Mouse (Mus musculus) thymus, postnatal 25 days (tissue): ENCODE results near the gene Tmem255a.

Experiments used
- DNase-seq: peaks from one replicate; pipeline ENCODE4 v3.0.0; 2022

Tmem255a gene

GRCm38 (mm10) chrX:38251851-38252571, at the start of gene Tmem255a:
Tmem255a (minus strand) TSS chrX:38252439.
- no peak for DNase-seq

GRCm38 (mm10) chrX:38259610-38260009, 7.4 kb upstream of the Tmem255a start:
- DNase-seq, result no peak

GRCm38 (mm10) chrX:38250352-38250950, 1.8 kb downstream of the Tmem255a start:
- peak; percentile 14 for DNase-seq

- peak; percentile 14 for DNase-seq
Observed at GRCm38 (mm10) chrX:38249640-38250351, 2.4 kb downstream of the Tmem255a start.

- no peak for DNase-seq
Observed at GRCm38 (mm10) chrX:38247601-38248000, 4.6 kb downstream of the Tmem255a start.

GRCm38 (mm10) chrX:38247108-38247507, 5.1 kb downstream of the Tmem255a start:
- no peak for DNase-seq

- DNase-seq, result peak; percentile 15
Observed at GRCm38 (mm10) chrX:38237731-38238130, 14.5 kb downstream of the Tmem255a start.

GRCm38 (mm10) chrX:38229888-38230287, 22.4 kb downstream of the Tmem255a start:
- no peak for DNase-seq

GRCm38 (mm10) chrX:38222757-38223156, 29.5 kb downstream of the Tmem255a start:
- DNase-seq, result no peak

GRCm38 (mm10) chrX:38217676-38217991, 34.6 kb downstream of the Tmem255a start:
- no peak for DNase-seq

GRCm38 (mm10) chrX:38216986-38217675, 35.1 kb downstream of the Tmem255a start:
- no peak for DNase-seq

GRCm38 (mm10) chrX:38207392-38207791, 44.8 kb downstream of the Tmem255a start:
- no peak for DNase-seq

- no peak for DNase-seq
Observed at GRCm38 (mm10) chrX:38201816-38202215, 50.4 kb downstream of the Tmem255a start.

GRCm38 (mm10) chrX:38190458-38190764, 61.8 kb downstream of the Tmem255a start:
- no peak for DNase-seq

GRCm38 (mm10) chrX:38189552-38190457, 62.4 kb downstream of the Tmem255a start, which contains the start of gene Zbtb33:
Zbtb33 (plus strand) TSS chrX:38189793.
- peak; percentile 90 for DNase-seq

GRCm38 (mm10) chrX:38185520-38185919, 66.7 kb downstream of the Tmem255a start:
- DNase-seq, result no peak

GRCm38 (mm10) chrX:38181608-38182258, 70.5 kb downstream of the Tmem255a start:
- peak; percentile 70 for DNase-seq

GRCm38 (mm10) chrX:38180656-38181607, 71.3 kb downstream of the Tmem255a start:
- DNase-seq, result peak; percentile 14

GRCm38 (mm10) chrX:38179891-38180310, 72.3 kb downstream of the Tmem255a start:
- DNase-seq, result peak; percentile 44

GRCm38 (mm10) chrX:38166592-38166991, 85.6 kb downstream of the Tmem255a start:
- no peak for DNase-seq

GRCm38 (mm10) chrX:38166064-38166463, 86.2 kb downstream of the Tmem255a start:
- DNase-seq, result no peak
